Mouse (Mus musculus): ENCODE data around the gene Iyd. TPM values are rescaled to one million over a fixed set of nuclear protein-coding genes. Genes with fewer than 3 reads are reported as not detected.
"Not testable (repeated sequence)": the region's sequence is repeated elsewhere in the genome, so short reads cannot be mapped to it uniquely, and the experiment has no call there.

Gene Iyd
- 0.16 TPM in 1 of 2 replicates, not detected in the other for total RNA-seq (2012; rRNA removed)

DNA sequence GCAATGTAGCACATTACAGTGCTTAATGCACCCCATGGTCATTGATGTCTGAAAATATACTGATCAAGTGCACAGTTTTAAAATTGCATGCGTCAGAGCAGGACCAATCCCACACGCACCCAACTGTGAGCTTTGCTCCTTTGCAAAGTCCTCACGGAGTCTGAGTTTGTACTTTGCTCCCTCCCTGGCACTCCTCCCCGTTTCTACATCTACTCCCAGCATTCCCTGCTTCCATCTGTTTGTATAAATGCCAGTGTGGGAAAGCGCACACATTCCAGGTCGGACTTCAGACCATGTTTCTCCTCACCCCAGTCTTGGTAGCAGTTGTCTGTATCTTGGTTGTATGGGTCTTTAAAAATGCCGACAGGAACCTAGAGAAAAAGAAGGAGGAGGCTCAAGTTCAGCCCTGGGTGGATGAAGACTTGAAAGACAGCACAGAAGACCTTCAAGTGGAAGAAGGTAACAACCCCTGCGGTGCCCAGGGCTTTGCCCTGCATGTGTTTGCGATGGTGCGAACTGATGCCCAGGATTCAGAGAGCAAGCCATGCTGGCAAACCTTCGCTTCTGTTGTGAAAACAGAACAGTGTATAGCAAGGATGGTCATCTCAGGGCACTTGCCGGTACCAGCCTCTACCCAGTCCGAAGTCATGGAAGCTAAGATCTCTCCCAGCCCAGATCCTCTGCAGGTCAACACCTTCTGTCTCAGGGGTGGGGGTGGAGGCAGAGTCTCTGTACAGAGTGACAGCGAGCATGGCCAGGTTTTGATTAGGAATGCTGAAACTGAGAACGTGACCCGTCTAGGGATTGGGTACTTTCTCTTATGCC, at the start of gene Iyd:
Gene Iyd (plus strand): TSS at position 238 of the 825 bp plus-strand sequence.
- in situ Hi-C loops (cut with MboI; ENCODE audit: low sequenced_read_pairs in 2 of 2, unreplicated experiment in 2 of 2) = no loop called here
- TF ChIP-seq CHD2 (IDR thresholded peaks at IDR 0.05; ENCODE audit: low read depth, low read length) (no peak), HCFC1 (IDR thresholded peaks at IDR 0.05; ENCODE audit: borderline replicate concordance, insufficient read depth, low read length) (no peak), ZC3H11A (IDR thresholded peaks at IDR 0.05; ENCODE audit: borderline replicate concordance, low read depth, low read length) (no peak), ZNF384 (IDR thresholded peaks at IDR 0.05; ENCODE audit: low read depth, low read length) (no peak), MAFK (IDR thresholded peaks at IDR 0.05; ENCODE audit: insufficient read depth, low read depth, low read length) (no peak)
- no peak within 1 kb of the TSS for H3K9ac ChIP-seq (ENCODE audit: insufficient read depth, low read depth, low read length, poor library complexity, severe bottlenecking)
- DNase-seq (ENCODE audit: low read depth, low spot score) = no peak
- no peaks in the 10 kb centered on the region for H3K9me3 ChIP-seq (ENCODE audit: control insufficient read depth, insufficient read depth, low read depth, low read length)
- no peaks in the 10 kb centered on the region for H3K36me3 ChIP-seq (ENCODE audit: control insufficient read depth, insufficient read depth, low read length, poor library complexity, severe bottlenecking)
- H3K27ac ChIP-seq (ENCODE audit: insufficient read depth, low read depth, low read length, poor library complexity, severe bottlenecking) = no peak within 1 kb of the TSS
- H3K4me3 ChIP-seq (ENCODE audit: insufficient read depth in 1 of 2, low read depth in 1 of 2, low read length in 2 of 2, poor library complexity in 1 of 2, severe bottlenecking in 1 of 2) = no peak within 1 kb of the TSS
- H3K4me1 ChIP-seq (ENCODE audit: control insufficient read depth in 2 of 2, insufficient read depth in 2 of 2, low read length in 2 of 2, poor library complexity in 1 of 2) = no peaks in the 10 kb centered on the region

DNA sequence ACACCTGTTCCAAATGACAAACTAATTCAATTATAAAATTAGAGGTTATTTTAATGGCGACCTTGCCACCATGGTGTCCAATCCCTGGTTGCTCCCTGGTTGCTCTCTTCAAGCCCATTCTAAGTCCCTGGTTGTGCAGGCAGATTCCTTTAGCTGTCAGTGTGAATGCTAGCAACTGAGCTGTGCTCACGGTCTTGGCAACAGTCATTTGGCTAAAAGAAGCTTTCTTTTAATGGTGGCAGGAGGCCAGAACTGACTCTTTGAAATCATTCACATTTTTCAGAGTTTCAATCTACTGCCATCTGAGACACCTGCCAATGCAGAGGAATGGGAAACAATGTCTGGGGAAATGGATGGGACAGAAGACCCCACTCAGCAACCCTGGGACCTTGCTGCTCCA, 43.2 kb upstream of the Iyd start:
- in situ Hi-C loops (cut with MboI; ENCODE audit: low sequenced_read_pairs in 2 of 2, unreplicated experiment in 2 of 2) = no loop called here
- TF ChIP-seq CHD2 (IDR thresholded peaks at IDR 0.05; ENCODE audit: low read depth, low read length) (no peak), HCFC1 (IDR thresholded peaks at IDR 0.05; ENCODE audit: borderline replicate concordance, insufficient read depth, low read length) (no peak), MAFK (IDR thresholded peaks at IDR 0.05; ENCODE audit: insufficient read depth, low read depth, low read length) (no peak)

DNA sequence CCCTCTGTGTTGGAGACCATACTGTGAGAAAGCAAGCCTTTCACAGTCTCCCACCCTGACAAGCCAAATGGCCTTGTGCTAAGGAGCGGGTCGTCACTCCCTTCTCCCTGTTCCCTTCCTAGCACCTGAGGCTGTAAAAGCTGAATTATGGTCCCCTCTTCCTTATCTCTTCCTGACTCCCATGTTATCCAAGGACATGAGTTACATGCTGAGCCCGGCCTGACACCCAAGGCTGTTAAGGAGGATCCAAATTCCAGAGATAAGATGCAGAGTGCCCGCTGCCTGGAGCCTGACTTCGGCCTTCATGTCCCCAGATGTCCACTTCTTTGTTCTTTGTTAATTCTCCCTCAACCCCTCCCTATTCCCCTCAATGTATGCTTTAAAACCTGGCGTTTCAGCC, 39.2 kb upstream of the Iyd start:
- H3K4me3 ChIP-seq (ENCODE audit: insufficient read depth in 1 of 2, low read depth in 1 of 2, low read length in 2 of 2, poor library complexity in 1 of 2, severe bottlenecking in 1 of 2); H3K9me3 ChIP-seq (ENCODE audit: control insufficient read depth, insufficient read depth, low read depth, low read length); in situ Hi-C loops (cut with MboI; ENCODE audit: low sequenced_read_pairs in 2 of 2, unreplicated experiment in 2 of 2); H3K27ac ChIP-seq (ENCODE audit: insufficient read depth, low read depth, low read length, poor library complexity, severe bottlenecking); H3K4me1 ChIP-seq (ENCODE audit: control insufficient read depth in 2 of 2, insufficient read depth in 2 of 2, low read length in 2 of 2, poor library complexity in 1 of 2); H3K9ac ChIP-seq (ENCODE audit: insufficient read depth, low read depth, low read length, poor library complexity, severe bottlenecking); H3K36me3 ChIP-seq (ENCODE audit: control insufficient read depth, insufficient read depth, low read length, poor library complexity, severe bottlenecking); DNase-seq (ENCODE audit: low read depth, low spot score): not testable (repeated sequence)

More for the DNA sequence above, 43.2 kb upstream of the Iyd start:
- no peaks in the 10 kb centered on the region for H3K36me3 ChIP-seq (ENCODE audit: control insufficient read depth, insufficient read depth, low read length, poor library complexity, severe bottlenecking)
- DNase-seq (ENCODE audit: low read depth, low spot score) = no peak
- H3K4me1 ChIP-seq (ENCODE audit: control insufficient read depth in 2 of 2, insufficient read depth in 2 of 2, low read length in 2 of 2, poor library complexity in 1 of 2) = no peaks in the 10 kb centered on the region
- no peak overlapping the region for H3K9ac ChIP-seq (ENCODE audit: insufficient read depth, low read depth, low read length, poor library complexity, severe bottlenecking)
- no peak overlapping the region for H3K27ac ChIP-seq (ENCODE audit: insufficient read depth, low read depth, low read length, poor library complexity, severe bottlenecking)
- H3K4me3 ChIP-seq (ENCODE audit: insufficient read depth in 1 of 2, low read depth in 1 of 2, low read length in 2 of 2, poor library complexity in 1 of 2, severe bottlenecking in 1 of 2) = no peak overlapping the region
- H3K9me3 ChIP-seq (ENCODE audit: control insufficient read depth, insufficient read depth, low read depth, low read length) = no peaks in the 10 kb centered on the region

DNA sequence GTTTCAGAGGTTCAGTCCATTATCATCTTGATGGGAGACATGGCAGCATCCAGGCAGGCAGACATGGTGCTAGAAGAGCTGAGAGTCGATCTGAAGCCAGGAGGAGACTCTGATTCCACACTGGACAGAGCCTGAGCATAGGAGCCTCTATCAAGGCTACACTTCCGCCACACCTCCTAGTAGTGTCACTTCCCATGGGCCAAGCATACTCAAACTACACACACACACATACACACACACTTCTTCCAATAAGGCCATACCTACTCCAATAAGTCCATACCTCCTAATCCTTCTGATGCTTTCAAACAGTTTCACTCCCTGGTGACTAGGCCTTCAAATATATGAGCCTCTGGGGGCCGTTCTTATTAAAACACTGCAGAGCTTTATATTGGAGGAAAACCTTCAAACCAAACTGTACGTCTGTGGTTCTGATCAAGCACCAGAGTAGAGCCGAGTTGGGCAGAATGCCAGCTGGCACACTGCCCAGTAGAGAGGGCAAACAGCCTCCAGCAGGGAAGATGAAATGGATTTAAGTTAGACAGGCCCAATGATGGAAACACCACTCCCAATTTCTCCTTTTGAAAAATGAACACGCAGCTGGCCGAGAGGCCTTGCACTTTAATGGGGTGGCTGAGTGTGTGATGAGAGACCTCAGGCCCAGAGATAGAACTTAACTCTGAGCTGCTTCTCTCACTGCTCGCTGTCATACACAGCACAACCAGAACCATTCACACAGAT, 32.4 kb upstream of the Iyd start:
- H3K9me3 ChIP-seq (ENCODE audit: control insufficient read depth, insufficient read depth, low read depth, low read length) = no peaks in the 10 kb centered on the region
- H3K4me3 ChIP-seq (ENCODE audit: insufficient read depth in 1 of 2, low read depth in 1 of 2, low read length in 2 of 2, poor library complexity in 1 of 2, severe bottlenecking in 1 of 2) = no peak overlapping the region
- no peaks in the 10 kb centered on the region for H3K4me1 ChIP-seq (ENCODE audit: control insufficient read depth in 2 of 2, insufficient read depth in 2 of 2, low read length in 2 of 2, poor library complexity in 1 of 2)
- no peak overlapping the region for H3K9ac ChIP-seq (ENCODE audit: insufficient read depth, low read depth, low read length, poor library complexity, severe bottlenecking)
- no peak for DNase-seq (ENCODE audit: low read depth, low spot score)
- H3K36me3 ChIP-seq (ENCODE audit: control insufficient read depth, insufficient read depth, low read length, poor library complexity, severe bottlenecking) = no peaks in the 10 kb centered on the region
- no peak overlapping the region for H3K27ac ChIP-seq (ENCODE audit: insufficient read depth, low read depth, low read length, poor library complexity, severe bottlenecking)
- in situ Hi-C loops (cut with MboI; ENCODE audit: low sequenced_read_pairs in 2 of 2, unreplicated experiment in 2 of 2) = no loop called here
- no peak for TF ChIP-seq CHD2 (IDR thresholded peaks at IDR 0.05; ENCODE audit: low read depth, low read length)
- TF ChIP-seq MAFK (IDR thresholded peaks at IDR 0.05; ENCODE audit: insufficient read depth, low read depth, low read length) = no peak
- no peak for TF ChIP-seq ZC3H11A (IDR thresholded peaks at IDR 0.05; ENCODE audit: borderline replicate concordance, low read depth, low read length)
- TF ChIP-seq ZNF384 (IDR thresholded peaks at IDR 0.05; ENCODE audit: low read depth, low read length) = no peak
- TF ChIP-seq HCFC1 (IDR thresholded peaks at IDR 0.05; ENCODE audit: borderline replicate concordance, insufficient read depth, low read length) = no peak
